Mouse (Mus musculus) bone marrow, adult 2 months (tissue): ENCODE results near the gene Gas6. TPM values are rescaled to one million over a fixed set of nuclear protein-coding genes. Genes with fewer than 3 reads are reported as not detected.

Experiments
- H3K27ac ChIP-seq: fragments of 200-500 bp; 2 replicates; pipeline ENCODE4 v1.5.1; 2012; ENCODE audit warnings: low read depth, mild to moderate bottlenecking, control low read depth, inconsistent platforms, low read length; ENCODE audit not compliant: control insufficient read depth, poor library complexity, insufficient read depth
- H3K4me1 ChIP-seq: fragments of 200-500 bp; 2 replicates; pipeline ENCODE4 v1.6.1; 2011; ENCODE audit warnings: low read length; ENCODE audit not compliant: control insufficient read depth, insufficient read depth
- H3K4me3 ChIP-seq: fragments of 200-500 bp; replicated peaks from 2 replicates; pipeline ENCODE3; 2011; ENCODE audit warnings: mild to moderate bottlenecking, low read depth, low read length, control low read depth; ENCODE audit not compliant: control insufficient read depth
- CTCF ChIP-seq: fragments of 200-500 bp; IDR thresholded peaks from 2 replicates; pipeline ENCODE4 v1.5.1; 2011; ENCODE audit warnings: low read length, control low read depth; ENCODE audit not compliant: control insufficient read depth, insufficient read depth
- POLR2A ChIP-seq: fragments of 200-500 bp; IDR thresholded peaks from 2 replicates; pipeline ENCODE4 v1.6.1; 2011; ENCODE audit warnings: low read depth, mild to moderate bottlenecking, control low read depth, low read length, borderline replicate concordance; ENCODE audit not compliant: control insufficient read depth
- WGBS: fragments of 180-500 bp; shearing (Covaris S2); methylation state at CpG from one replicate; pipeline ENCODE4 v1.1.7; 2018; 5-methylcytosine and 5-hydroxymethylcytosine counted together
- polyA plus RNA-seq: library from polyadenylated mRNA; stranded (reverse); fragments of >200 nt; gene quantifications from 2 replicates; pipeline ENCODE4 v1.2.4, GENCODE M21; 2011; ENCODE audit warnings: low replicate concordance; ENCODE audit not compliant: missing spikeins, insufficient read depth, insufficient read length

Gene Gas6
- polyA plus RNA-seq, 1 experiment: 50.8 TPM

DNA sequence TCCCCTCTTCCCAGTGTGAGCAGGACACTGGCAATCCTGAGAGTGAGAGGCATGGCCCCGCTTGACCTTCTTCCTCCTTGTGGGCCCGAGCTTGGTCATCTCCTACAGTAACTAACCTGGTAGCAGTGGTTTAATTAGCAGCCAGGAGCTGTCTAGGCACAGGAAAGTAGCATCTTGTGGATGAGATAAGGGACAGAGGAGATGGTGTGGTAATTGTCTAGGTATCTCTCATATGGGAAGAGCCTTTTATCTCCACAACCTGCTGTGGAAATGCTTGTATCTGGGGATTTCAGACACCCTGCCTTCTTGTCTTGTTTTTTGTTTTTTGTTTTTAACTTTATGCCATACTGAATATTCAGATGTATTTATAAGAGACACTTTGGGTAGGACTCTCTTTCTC lies 56.8 kb downstream of the Gas6 start:
- H3K27ac ChIP-seq: no peak overlapping the region
- 68% methylated on average over 2 of the region's 2 CpGs for WGBS
- no peak overlapping the region for H3K4me3 ChIP-seq
- no peaks in the 10 kb centered on the region for H3K4me1 ChIP-seq
- no peak for TF ChIP-seq POLR2A
- TF ChIP-seq CTCF: no peak

DNA sequence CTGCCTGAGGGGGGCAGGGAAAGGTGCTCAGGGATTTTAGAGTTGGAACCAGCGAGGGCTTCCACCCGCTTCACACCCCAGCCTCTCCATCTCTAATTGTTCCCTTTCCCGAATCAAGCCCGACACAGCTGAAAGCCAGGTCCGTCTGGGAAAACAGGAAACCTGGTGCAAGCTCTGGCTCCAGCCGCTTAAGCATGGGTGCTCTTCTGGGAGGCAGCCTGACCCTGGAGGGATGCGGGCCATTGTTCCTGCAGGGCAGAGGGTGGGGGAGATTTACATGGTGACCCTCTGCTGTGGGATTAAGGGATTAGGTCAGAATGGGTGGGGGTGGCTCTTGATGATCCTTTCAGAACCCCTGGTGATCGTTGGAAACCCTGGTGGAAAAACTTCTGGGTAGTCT lies 58.2 kb downstream of the Gas6 start:
- Histone ChIP-seq H3K27ac (no peak overlapping the region), H3K4me1 (no peaks in the 10 kb centered on the region), H3K4me3 (no peak overlapping the region)
- no peak for TF ChIP-seq POLR2A
- no peak for TF ChIP-seq CTCF
- WGBS: 16% methylated on average over 8 of the region's 8 CpGs

DNA sequence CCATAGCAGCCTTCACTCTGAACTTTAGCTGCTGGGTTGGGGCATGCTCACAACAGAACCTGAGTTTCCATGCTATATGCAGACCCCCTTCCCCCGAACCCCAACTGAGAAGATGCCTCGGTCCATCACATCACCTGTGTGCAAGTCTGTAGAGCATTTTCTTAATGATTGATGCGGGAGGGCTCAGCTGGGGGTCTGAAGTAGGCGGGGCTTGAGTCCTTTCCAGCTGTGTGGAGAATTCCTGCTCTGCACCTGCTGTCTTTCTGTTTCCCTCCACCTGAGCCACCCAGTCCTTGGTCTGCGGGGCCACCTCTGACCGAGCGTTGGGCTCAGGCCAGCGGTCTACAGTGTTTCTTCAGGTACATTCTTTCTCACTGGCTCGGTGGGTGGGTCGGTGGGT lies 59.4 kb downstream of the Gas6 start, which contains the start of gene Tmem255b:
Tmem255b (plus strand) TSS at position 301 of the 400 bp plus-strand sequence.
- WGBS: 48% methylated on average over 10 of the region's 10 CpGs
- no peaks in the 10 kb centered on the region for H3K4me1 ChIP-seq
- no peak within 1 kb of the TSS for H3K27ac ChIP-seq
- H3K4me3 ChIP-seq: no peak within 1 kb of the TSS
- TF ChIP-seq POLR2A: no peak
- TF ChIP-seq CTCF: no peak

DNA sequence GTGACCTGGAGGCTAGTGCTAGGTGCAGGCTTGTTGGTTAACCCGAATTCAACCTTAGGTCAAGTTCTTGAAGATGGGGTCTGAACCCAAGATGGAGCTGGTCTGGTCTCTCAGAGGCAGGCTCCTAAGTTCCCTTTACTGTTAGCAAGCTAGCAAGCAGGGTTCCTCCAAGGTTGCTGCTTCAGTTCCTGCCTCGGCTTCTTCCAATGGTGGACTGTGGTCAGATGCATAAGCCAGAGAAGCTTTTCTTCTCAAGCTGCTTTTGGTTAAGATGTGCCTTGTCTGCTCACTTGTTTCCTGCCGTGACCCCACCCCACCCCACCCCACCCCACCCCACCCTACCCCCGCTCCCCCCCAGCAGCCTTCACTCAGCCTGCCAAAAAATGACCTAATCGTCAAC lies 61.2 kb downstream of the Gas6 start:
- WGBS: 14% methylated on average over 5 of the region's 5 CpGs
- H3K4me3 ChIP-seq: no peak overlapping the region
- TF ChIP-seq POLR2A (no peak), CTCF (no peak)
- H3K27ac ChIP-seq: no peak overlapping the region
- no peaks in the 10 kb centered on the region for H3K4me1 ChIP-seq

DNA sequence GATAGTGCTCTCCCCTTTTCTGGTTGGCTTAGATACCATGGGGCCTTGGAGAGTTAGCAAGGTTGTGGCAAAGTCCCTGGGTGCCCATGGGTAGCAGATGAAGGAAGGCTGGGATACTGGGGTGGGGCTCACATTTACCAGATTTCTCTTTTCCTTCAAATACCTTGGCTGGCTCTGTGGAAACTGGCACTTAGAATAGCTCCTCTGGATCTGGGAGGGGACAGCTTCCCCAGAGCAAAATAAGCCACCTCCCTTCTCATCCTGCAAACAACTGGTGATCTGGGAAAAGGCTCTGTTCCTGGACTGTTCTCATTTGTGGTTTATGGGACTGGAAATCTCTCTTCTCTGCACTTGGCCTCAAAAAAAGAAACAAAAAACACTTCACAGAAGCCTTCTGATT lies 63.4 kb downstream of the Gas6 start:
- no peak overlapping the region for H3K27ac ChIP-seq
- no peak for TF ChIP-seq CTCF
- TF ChIP-seq POLR2A: no peak
- H3K4me1 ChIP-seq: no peaks in the 10 kb centered on the region
- no peak overlapping the region for H3K4me3 ChIP-seq

DNA sequence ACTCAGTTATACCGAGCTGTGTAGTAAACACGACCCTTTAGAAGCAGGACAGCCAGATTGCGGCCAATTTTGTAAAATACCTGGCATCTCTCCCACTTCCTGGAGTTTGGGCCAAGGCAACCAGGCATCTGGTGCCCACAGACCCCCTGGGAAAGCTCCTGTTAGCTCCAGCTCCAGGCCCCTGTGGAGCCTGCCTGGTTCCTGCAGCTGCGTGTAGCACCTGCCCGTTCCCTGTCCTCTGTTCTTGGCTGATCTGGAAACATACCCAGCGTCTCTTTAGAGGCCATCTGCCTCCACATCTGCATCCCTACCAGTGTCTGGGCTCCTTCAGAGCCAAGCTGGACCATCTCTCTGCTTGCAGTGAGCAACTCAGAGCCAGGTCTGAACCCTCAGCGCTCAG lies 63.9 kb downstream of the Gas6 start:
- Histone ChIP-seq H3K4me1 (no peaks in the 10 kb centered on the region), H3K27ac (no peak overlapping the region), H3K4me3 (no peak overlapping the region)
- no peak for TF ChIP-seq POLR2A
- TF ChIP-seq CTCF: no peak
- WGBS: 69% methylated on average over 7 of the region's 7 CpGs

DNA sequence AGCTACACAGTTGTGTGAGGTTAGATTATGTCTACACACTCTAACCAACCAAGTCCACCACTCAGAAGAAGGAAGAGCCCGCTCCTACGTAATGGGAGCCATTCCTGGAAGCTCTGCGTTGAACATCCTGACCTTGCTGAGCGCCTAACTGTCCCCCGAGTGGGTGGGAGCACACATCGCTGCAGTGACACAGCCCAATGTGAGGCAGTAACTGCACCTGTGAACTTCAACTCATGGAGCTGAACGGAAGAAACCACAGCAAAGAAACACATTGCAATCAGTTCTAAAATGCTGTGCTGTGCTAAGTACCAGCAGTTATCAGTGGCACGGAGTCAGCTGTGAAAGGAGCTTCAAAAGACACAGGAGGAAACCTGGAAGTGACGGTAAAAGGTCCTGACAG lies 66.1 kb downstream of the Gas6 start:
- WGBS: 28% methylated on average over 9 of the region's 9 CpGs
- Histone ChIP-seq H3K27ac (no peak overlapping the region), H3K4me3 (no peak overlapping the region), H3K4me1 (no peaks in the 10 kb centered on the region)
- TF ChIP-seq CTCF: no peak
- TF ChIP-seq POLR2A: no peak

DNA sequence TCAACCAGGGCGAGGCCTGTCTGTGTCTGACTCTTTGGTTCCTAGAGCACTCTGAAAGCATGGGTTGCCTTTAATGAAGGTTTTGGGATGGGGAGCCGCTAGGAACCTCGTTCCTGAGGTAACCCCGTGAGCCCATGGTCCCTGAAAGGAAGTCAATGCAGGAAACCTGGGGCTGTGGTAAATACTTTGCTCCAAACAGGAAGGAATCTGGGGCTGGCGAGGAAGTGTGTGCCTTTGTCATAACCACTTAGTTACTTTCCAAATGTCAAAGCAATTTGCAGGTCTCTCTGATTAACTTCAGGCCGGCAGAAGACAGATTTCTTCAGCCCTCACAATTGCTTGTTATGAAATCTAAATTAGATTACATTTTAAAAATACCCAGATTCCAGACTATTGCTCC lies 66.9 kb downstream of the Gas6 start:
- H3K4me3 ChIP-seq: no peak overlapping the region
- TF ChIP-seq POLR2A (no peak), CTCF (no peak)
- 7% methylated on average over 6 of the region's 6 CpGs for WGBS
- no peak overlapping the region for H3K27ac ChIP-seq
- no peaks in the 10 kb centered on the region for H3K4me1 ChIP-seq

DNA sequence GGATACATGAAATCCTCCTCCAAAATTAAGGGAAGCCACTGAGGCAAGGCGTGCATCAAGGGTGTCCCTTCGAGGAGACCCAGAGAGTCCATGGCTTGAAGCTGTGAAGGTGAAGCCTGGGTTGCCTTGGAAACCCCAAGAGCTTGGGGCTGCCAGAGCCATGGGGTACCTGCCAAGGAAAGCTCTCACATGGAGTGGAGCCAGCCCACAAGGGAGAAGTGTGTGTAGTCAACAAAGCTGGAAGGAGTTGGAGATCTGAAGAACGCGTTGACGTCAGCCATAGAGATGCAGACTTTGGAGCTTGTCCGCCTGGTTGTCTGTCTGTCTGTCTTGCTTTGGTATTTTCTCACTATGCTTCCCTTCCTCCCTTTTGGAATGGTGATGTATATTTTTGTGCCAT lies 73.3 kb downstream of the Gas6 start:
- no peaks in the 10 kb centered on the region for H3K4me1 ChIP-seq
- H3K27ac ChIP-seq: no peak overlapping the region
- WGBS: 82% methylated on average over 6 of the region's 6 CpGs
- TF ChIP-seq CTCF (no peak), POLR2A (no peak)
- no peak overlapping the region for H3K4me3 ChIP-seq
